Mouse (Mus musculus): Measurements from ENCODE around the gene Ndufa13.

Gene Ndufa13

DNA sequence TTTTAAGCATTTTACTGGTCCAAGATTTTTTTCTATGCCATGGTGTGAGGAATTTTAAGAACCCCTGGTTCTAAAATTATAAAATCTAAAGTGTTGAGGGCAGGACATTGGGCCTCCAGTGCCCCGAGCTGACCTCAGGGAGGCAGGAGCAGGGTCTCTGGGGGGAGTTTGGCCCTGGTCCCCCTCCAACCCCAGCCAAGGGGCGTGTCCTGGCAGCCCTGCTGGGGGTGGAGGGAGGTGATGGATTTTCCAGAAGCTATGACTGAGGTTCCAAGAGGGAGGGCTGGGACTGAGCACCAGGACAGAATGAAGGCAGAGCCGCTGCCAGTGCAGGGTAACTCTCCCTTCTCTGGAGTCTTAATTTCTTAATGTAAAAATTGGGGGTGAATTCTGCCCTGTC lies 24.4 kb downstream of the Ndufa13 start:
- DNase-seq: no peak

DNA sequence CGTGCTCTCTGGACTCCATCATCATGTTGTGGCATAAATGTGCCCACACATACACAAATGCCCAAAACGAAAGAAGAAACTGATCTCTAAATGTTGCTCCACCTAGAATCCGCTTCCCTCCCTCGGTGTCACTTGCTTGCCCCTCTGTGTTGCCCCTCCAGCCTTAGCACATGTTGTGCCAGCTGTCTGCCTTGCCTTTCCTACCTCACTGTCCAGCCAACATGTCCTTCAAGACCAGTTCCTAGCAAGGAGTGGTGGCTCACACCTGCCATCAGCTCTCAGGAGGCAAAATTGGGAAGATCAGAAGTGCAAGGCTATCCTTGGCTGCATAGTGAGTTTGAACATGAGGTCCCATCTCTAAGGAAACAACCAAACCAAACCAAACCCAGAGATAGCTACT lies 25.0 kb downstream of the Ndufa13 start:
- DNase-seq: no peak

DNA sequence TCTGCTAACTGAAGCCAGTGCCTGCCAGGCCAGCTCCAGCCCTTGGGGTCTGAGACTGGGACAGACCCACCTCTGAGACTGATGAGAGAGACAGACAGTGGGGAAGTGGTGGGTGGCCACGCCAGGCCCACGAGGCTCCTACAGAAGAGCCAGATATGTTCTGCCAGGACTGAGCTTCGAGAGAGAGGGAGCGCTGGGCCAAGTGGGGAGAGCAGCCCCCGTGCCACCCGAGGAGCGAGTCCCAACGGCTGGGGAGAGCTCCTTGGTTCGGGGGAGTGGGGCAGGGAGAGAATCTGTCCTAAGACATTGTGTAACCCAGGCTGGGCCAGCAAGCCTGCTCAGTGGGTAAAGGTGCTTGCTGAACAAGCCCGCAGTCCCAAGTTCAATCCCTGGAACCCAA lies 25.4 kb downstream of the Ndufa13 start:
- no peak for DNase-seq

DNA sequence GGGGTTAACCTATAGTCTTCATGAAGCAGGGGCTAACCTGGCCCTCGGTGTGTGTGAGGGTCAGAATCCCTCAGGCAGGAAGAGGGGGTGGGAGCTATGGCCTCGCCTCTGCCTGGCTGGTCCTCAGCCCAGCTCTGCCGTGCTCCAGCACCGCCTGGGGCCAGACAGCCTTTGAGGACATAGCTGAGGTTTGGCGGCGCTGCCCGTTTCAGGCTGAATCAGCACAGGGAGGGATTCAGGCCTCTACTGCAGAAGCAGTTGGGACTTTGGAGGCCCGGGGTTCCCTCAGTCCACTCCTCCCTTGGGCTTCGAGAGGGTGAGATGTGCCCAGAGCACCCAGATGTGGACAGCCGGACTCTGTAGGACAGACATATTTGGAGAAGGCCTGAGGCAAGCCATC lies 26.3 kb downstream of the Ndufa13 start:
- no peak for DNase-seq

DNA sequence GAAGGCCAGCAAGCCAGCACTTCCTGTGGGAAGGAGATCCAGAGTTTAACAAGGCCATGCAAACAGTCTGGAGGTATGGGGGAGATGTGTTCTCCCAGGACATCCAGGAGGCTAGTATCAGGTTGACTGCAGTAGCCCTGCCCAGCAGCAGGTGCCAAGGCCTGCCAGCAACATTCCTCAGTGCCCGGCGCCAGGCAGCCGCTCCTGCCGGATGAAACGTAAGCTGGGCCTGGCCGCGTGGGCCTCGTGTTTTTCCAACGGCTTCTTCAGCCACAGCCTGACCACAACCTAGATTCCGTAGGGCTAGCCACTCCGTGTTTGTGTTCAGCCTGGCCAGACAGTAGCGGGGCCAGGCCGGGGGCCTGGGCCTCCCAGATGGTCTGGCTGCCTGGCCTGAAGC lies 27.7 kb downstream of the Ndufa13 start:
- no peak for DNase-seq

DNA sequence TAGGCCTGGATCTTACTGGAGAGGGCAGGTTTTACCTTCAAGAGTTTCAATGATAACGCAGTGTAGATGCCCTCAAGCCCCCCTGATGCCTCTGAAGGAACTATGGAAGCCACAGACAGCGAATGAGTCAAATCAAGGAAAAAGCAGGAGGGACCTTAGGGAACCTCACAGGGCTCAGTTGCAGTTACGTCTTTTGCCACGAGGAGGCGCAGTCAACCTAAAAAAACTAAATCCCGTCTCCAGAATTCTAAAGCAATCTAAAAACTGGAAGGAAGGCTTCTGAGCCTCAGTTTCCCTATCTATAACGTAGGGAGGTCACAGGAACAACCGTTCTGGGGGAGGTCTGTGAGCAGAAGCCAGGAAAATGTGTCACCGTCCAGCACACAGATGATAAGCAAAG lies 28.2 kb downstream of the Ndufa13 start:
- peak; percentile 70 for DNase-seq

DNA sequence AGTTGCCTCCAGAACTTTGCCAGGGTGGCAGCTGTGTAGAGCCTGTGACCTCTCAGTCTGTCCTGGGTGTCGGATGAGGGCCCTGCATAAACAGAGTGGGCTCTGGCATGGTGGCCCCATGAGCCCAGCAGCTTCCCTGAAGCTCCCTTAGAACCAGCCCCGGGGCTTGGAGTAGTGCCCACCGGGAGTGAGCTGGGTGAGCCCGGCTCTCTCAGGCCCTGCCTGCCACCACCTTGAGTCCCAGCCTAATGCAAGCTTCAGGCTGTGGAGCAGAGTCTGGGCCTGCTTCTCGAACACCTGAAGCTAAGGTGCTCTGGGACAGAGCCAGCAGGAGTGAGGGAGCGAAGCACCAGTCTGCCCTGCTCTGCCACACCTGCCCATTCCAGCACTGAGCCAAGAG lies 31.5 kb downstream of the Ndufa13 start:
- DNase-seq: no peak

DNA sequence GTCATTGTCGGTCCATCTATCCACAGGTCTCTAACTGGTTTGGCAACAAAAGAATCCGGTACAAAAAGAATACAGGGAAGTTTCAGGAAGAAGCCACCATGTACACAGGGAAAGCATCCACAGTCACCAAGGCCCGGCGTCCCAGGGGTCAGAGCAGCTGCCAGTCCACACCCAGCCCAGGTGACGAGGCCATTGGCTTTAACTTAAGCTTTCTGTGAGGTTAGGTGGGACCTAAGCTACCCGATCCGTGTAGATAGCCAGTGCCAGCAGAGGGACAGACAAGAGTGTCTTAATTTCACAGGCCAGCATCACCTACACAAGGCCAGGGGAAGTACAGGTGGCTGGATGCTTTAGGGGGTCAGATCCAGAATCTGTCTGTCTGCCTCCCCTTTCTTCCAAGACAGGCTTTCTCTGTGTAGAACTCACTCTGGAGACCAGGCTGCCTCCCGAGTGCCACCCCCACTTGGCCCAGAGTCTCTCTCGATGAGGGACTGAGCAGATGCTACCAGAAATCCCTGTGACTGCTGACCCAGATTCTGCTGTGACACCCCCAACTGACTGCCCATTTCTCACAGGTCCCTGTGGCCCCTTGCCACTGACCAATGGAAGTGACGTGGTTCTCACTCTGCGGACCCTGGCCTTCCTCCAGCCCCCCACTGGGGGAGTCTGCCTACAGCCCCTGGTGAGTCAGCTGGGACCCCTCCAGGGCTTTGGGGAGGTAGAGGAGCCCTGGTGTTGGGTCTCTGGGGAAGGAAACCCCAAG lies 32.2 kb downstream of the Ndufa13 start:
- DNase-seq: peak; percentile 74

DNA sequence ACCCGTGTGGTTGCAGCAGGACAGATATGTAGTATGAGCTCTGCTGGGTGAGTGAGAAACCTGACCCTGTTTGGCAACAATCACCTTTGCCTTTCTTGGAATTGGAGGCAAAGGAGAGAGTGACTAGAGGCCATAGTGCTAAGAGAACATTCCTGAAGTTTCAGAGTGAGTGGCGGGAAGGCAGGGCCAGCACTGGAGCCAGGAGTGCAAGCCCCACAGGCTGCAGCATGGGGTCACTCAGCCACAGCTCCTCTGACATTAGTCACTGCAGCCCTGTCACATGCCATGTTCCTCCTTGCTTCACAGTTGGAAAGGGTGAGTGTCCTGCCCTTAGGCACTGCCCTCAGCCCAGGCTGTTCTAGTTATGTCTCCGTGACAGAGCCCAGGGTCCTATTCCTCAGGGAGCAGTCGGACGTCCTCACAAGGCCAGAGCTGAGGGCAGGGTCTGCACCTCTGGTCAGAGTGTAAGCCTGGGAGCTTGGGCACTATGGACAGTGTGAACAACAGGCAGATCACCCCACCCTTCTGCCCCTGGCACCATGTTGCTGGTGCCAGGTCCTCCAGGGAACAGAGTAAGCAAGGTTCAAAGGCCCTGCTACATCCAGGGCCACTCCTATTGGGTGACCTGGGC lies 34.5 kb downstream of the Ndufa13 start:
- DNase-seq: no peak

DNA sequence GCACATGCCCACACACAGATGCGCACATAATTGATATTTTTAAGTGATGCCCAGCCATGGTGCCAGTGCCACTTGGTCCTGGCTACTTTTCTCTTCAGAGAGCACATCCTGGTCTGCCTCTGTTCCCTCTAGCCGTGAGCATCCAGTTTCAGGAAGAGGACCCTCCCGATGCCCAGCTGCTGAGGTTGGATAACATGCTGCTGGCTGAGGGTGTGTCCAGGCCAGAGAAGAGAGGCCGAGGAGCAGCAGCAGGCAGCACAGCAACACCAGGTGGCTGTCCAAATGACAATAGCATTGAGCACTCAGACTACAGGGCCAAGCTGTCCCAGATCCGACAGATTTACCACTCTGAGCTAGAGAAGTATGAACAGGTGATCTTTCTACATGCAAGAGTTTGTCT lies 38.2 kb downstream of the Ndufa13 start:
- no peak for DNase-seq

DNA sequence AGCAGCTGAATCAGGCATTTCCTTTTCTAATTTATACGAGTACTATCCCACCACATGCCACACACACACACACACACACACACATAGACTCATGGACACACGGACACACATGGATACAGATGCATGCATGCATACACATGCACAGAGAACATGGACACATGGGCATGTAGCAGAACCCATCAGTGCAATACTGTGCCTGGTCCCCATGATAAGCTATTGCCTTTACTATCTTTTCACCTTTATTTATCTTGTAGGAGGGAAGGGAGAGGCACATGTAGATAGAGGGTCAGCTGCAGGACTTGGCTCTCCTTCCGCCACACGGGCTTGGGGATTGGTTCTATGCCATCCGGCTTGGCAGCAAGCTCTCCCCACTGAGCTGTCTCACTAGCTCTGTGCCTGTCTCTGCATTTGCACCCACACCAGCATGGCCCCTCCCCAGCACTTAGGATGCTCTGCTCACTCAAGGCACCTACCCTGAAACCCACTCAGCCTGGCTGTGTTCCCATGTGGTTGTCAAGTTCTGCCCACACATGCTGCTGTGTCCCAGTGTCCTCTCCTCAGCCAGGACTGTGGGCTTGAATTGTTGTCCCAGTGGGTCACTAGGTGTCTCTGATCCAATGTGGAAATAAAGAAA lies 38.9 kb downstream of the Ndufa13 start:
- DNase-seq: no peak

DNA sequence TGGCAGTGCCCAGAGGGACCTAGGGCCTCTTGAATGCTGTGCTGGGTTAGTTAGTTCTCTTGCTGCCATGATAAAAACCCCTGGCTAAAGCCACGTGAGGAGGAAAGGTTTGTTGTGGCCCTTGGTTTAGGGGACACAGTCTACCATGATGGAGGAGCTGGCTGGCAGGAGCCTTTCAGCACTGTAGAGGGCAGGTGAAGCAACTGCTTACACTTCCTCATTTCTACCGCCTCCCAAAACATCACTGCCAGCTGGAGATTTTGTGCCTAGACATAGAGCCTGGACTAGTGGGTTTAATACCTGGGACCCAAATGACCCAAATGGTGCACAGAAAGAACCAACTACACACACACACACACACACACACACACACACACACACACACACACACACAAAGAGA lies 41.1 kb downstream of the Ndufa13 start:
- DNase-seq: no peak

DNA sequence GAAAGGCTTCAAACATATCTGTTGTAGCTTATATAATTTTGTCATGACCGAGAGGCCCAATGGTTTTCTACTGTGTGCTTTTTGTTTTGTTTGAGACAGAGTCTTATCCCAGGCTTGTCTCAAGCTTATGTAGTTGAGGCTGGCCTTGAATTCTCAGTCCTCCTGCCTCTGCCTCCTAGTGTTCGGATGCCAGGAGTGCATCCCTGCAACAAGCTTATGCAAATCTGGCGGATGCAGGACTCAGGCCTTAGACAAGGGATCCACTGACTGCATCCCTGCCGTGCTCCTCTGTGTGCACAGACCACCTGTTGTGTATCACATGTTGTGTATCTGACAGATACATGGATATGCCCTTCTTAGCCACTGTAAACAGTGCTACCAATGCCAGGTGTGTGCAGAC lies 41.6 kb downstream of the Ndufa13 start:
- DNase-seq: no peak

DNA sequence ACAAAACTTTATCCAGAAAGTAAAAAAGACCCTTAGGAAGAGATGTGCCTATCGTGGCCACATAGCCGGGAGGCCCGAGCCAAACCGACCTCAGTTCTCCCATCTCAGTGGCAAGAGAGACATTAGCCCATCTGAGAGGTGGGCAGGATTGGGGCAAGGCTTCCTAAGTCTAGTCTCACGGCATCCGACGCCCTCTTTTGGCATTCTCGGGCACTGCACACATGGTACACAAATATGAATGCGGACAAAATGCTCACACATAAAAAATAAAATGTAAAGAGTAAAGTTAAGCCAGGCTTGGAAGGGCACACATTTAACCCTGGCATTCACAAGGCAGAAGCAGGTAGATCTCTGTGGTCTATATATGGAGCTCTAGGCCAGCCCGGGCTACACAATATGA lies 48.5 kb downstream of the Ndufa13 start:
- DNase-seq: no peak

DNA sequence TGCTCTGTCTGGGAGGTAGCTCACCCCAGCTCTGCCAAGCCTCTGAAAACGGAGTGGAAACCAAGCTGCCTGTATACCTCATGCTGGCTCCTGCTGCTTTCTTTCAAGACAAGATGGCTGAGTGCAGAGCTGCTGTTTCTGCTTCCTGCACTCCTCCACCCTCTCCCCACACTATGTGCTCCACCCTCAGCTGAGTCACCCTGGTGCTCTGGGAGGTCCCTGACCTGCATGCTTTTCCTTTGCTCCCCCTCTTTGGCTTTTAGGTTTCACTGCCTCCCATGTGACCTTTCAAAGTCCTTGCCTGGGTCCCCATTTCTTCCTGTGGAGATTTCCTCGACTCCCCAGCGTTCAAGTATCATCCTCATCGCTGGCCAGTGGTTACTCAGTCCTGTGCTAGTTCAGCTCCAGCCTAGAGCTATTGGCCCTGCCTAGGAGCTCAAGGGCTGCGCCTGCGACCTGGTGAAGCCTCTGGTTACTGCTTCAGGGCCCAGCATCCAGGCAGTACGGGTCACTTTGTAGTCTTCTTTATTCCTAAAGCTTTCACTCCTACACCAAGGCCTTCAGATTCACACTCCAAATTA lies 51.3 kb downstream of the Ndufa13 start:
- no peak for DNase-seq

DNA sequence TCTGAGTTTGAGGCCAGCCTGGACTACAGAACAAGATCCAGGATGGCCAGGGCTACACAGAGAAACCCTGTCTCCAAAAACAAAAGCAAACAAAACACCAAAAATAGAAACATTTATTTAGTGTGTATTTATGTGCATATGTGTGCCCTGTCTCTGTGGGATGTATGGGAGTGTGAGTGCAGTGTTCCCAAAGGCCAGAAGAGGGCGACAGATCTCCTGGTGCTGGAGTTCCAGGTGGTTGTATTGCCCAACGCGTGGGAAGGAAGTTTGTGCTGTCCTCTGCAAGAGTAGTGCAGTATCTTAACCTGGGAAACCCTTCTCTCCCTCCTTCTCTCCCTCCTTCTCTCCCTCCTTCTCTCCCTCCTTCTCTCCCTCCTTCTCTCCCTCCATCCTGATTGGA lies 52.5 kb downstream of the Ndufa13 start:
- no peak for DNase-seq

DNA sequence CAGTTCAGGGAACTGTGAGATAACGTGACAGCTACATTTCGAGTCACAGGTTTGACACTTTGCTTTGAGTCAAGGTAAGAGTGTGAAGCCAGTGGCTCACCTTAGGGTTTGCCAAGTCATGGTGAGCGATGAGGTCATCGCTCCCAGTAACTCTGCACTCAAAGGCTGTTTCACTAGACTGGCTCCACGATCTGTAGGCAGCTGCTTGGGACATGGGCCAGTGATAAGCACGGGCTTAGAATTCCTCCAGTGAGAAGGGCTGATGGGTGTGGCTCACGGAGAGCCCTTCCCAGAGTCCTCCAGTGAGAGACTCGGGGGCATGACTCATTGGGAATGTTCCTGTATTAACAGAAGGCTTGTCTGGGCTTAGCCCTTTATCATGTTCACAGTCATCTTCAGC lies 53.4 kb downstream of the Ndufa13 start:
- no peak for DNase-seq

DNA sequence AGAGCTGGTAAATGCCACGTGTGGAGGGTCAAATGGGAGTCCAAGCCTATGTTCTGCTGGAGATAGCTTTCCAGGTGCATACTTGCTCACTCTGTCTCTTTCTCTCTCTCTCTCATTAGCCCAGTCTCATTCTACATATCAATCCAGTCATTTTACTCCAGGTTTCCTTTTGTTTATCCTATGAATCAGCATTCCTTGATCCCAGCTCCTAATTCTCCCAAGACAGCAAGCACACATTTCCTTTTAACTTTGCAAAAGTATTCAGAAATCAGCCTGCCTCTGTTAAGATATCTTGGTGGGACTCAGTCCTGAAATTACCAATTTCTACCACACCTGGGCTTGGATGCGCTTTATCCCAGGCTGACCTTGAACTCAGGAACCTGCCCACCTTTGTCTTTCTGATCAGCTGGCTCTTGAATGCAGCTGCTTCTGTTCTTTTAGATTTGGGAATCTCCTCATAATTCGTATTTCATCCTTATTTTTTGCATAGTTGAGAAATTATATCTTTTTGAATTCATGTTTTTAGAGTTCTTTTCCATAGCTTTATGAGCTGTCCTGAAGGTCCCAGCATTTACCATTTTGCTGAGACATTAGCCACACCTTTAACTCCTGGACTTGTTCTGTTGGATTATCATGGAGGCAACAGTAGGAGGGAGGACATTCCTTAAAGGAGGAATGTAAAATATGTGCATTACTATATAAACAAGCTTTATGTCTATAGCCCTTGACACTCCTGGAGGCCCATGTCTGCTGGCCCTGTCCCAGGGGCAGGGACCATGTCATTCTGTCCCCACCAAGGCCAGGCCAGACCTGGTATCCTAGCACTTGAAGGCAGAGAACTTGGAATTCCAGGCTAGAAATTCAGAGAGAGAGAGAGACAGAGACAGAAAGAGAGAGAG lies 54.9 kb downstream of the Ndufa13 start:
- DNase-seq: no peak
